Mouse (Mus musculus): ENCODE measurements around the gene Cers6. TPM values are rescaled to one million over a fixed set of nuclear protein-coding genes. Genes with fewer than 3 reads are reported as not detected.

Cers6 gene
- total RNA-seq, 2 experiments from 2014 or later: 96.5 to 109 TPM

DNA sequence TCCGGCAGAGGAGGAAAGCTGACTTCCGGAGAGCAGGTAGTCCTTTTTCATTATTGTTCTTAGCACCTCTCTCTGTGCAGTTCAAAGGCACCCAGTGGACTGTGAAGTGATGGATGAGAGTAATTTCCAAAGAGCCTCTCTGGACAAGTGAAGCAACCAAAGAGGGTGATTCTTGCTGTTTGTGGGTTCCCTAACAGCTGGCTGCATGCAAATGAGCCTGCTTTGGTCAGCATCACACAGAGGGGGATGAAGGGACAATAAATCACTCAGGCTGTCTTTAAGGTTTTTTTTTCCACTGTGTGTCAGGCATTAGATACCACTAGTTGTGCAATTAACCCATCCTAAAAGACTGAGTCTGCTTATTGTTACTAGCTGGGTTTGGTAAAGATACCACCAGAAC lies 258.5 kb downstream of the Cers6 start:
- no peak for DNase-seq

DNA sequence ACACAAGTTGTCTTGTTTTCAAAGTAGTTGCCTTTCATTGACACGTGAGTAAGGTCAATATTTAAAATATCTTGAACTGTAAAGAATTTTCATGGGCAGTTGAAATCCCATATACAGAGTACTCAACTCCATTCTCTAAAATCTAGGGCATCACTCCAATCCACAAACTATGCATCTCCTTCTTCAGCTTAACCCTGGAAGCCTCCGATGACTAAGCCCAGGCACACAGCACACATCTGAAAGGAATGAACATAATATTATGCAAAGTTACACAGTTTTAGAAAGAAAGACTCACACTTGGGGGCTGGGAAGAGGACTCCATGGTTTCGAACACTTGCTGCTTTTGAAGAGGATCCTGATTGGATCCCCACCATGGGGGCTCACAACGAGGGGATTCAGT lies 260.4 kb downstream of the Cers6 start:
- DNase-seq: no peak

DNA sequence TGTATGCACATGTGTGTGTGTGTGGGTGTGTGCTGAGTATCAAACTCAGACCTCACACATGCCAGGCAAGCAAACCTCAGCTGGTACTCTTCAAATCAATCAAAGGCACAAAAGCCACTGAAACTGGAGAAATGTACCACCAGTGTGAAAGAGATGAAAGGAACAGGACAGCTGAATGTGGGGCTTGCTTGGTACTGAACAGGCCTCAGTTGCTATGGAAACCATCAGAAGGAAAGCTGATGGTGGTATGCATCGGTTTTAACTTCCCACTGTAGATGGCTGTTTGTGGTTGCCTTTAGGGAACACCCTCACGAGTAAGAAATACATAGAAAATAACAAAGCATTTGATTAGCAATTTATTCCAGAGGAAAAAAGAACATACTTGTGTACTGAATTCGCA lies 264.2 kb downstream of the Cers6 start:
- no peak for DNase-seq

DNA sequence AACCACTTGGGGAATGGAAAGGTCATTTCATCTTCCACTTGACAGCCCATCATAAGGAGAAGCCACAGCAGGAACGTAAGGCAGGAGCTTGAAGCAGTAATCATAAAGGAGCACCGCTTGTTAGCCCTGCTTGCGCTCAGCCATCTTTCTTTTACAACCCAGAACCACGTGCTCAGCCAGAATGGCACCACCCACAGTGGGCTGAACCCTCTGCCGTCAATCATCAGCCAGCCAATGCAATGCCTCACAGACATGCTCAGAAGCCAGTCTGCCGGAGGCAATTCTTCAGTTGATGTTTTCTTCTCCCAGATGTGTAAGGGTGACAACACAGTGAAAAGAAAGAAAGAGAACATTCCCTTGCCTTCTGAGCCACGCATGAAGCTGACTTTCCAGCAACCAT lies 267.1 kb downstream of the Cers6 start:
- DNase-seq: no peak

DNA sequence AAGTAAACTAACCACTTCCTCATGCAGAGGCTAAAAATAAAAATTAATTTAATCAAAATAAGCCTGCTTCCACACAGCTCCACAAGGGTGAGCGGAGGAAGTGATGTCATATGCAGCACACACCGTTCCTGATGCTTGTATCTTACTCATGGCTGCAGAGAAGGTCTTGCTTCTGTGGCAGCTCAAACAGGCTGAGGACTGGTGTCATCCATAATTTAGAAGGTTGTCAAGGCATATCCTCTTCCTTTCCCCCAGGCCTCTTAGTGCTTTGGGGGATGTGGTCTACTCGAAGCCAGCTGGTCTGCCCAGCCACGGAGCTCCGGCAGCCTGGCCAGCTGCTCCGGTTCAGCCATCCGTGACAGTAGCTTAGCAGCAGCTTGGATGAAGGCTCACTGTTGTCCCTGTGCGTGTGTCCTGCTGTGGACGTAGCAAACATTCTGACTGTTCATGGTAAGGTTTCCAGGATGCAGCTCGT lies 267.7 kb downstream of the Cers6 start:
- no peak for DNase-seq

DNA sequence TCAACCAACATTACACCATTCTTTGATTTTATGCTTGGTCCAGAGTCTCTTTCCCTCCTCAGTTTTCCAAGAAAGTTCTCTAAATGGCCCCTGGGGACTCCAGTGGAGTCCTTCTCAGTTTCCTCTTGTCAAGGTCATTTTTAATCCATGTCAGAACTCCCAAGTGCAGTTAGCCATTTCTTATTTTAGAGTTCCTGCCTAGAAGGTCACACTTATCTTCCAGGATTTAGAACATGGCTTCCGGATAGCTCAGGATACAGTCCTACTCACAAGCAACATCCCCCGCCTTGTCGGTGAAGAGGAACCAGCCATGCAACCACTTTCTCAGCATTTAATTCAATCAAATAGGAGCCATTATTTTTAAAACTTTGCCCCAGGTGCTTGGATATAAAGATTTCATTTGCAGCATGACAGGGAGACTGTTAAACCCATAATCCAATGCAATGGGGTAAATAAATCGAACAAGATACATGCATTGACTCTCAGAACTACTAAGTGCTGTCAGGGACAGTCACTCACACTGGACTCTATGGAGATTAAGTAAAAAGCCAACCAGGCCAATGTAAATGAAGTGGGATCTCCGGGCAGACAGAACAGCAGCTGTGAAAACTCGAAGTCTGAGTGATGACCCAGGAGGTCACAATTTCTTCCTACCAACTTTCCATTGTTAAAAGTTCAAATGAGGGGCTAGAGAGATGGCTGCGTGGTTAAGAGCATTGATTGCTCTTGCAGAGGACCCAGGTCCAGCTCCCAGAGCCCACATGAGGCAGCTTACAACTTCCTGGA lies 268.4 kb downstream of the Cers6 start:
- no peak for DNase-seq

DNA sequence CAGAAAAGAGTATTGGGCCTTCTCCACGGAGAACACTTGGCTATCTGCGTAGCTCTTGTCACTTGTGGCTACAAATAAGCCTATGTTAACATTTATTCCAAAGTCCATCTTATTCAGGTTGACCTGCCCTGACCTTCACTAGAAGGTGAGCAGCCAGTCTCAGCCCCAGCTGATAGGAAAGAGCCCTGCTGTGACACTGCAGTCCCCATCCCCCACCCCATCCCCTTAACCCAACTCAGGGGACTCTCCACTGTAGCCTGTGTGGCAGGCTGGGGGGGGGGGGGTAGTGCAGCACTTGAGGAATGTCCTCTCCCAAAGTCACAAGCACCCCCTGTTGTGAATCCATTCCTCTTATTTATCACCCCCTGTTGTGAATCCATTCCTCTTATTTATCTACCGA lies 270.8 kb downstream of the Cers6 start:
- no peak for DNase-seq

DNA sequence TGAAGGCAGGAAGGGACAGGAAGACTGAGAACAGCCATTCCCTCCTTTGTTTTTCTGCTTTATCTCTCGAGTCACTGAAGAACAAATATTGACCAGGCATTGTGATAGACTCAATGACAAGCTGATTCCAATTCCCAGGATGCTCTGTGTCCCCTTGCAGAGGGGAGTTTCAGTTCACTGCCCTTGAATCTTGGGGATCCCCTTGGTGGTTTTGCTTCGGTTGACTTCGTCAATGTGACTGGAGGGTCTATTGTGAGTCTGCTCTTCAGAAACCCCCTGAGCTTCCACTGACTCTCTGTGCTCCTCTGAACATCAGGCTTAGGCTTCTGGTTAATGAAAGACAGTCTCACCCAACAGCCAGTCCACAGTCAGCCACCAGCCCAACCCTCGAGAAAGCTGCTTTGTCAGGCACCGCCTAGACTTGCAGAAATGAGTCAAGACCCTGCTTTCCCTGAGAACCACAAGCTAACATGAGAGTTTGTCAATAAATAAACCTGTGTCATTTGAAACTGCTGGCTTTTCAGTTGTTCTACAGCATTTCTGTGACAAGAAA lies 271.3 kb downstream of the Cers6 start:
- DNase-seq: no peak

DNA sequence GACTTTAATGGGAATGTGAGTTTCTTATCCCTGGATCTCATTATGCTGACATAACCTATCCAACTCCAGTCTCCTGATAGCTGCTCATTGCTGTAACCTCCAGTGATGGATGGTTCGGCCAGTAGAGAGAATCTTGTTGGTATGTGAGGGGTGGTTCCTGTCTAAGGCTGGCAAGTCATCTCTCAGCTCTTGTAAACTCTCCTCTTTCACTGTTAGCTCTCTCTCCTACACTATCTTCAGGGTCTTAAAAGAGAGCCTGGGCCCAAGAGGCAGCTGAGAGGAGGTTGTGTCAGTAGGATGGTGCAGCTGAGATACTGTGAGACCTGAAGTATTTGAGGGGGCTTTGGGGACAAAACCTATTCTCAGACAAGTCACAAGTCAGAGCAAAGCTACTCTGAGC lies 272.9 kb downstream of the Cers6 start:
- no peak for DNase-seq

DNA sequence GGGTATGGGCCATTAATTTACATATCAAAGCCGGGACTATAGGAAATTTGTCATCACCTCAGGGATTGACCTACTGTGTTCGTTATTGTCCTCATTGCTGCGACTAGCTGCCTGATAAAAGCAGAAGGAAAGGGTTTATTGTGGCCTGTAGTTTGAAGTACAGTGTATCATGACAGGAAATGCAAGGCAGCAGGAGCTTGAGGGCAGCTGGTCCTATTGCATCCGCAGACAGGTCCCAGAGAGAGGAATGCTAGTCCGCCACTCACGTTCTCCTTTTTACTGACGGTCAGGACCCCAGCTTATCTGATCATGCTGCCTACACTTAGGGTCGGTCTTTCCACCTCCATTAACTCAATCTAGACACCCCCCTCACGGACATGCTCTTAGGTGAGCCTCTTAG lies 273.7 kb downstream of the Cers6 start:
- no peak for DNase-seq

DNA sequence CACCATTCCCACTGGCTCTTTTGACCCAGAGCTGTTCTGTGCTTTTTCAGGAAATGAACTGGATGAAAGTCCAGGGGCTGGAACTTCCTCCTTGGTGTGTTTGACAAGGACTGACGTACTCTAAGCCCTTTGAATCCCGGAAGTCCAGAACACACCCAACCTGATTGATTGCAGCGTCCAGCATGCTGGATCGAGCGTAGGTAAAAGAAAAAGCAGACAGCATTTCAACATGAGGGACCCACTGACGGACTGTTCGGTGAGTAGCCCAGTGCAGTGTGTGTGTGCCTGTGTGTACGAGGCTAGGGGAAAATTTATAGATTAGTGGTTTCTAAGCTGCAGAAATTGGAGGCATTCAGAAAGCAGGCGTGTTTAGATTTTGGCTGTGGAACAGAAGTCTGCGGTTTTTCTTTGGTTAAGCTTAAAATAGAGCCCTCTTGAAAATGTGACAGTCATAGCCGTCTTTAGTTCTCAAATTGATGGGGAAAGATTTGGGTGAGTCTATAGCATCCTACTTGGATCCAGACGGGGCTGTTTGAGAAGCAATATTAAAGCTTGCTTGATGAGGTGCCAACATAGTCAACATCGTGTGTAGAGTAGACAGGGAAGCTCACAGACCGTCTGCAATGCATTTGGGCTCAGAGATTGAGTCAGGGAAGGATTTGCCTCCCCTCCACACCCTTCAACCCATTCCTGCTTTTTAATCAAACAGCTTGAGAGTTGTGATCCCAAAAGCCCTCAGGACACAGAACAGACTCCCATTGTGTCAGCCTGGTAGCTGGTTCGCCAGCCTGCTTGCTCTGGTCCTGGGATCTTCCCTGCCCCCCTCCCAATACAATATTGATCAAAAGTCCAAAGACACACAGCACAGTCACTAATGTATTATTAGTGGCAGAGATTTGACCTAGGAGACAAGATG lies 274.7 kb downstream of the Cers6 start, which contains the start of gene Nostrin:
Gene Nostrin (plus strand): TSS at position 140 of the 916 bp plus-strand sequence.
- DNase-seq: no peak

DNA sequence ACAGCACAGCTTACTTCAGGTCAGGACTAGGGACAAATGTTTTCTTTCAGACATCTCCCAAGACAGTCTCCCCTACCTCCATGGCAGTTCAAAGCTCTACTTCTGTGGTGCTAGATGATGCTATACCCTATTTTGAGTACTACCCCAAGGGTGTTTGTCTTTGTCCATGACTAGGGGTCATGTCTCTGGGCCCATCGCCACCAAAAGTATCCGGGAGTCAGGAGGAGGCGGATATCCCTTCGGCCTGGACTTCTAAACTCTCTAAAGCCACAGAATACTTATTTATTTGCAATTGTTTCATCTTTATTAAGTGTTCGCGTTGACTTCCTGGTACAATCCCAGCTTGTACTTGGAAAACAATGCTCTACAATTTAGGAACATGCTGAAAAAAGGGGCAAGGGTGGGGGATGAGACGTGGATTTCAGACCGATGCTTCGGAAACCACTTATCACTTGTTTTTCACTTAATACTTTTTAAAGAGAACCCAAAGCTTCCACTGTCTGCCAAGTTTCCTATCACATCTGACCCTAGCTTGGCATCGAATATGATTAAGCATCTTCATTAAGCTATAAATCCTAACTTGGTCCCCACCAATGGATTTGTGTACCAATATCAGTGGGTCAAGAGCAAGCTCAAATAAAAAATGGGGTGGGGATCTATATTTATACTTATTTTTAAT lies 276.3 kb downstream of the Cers6 start:
- no peak for DNase-seq

DNA sequence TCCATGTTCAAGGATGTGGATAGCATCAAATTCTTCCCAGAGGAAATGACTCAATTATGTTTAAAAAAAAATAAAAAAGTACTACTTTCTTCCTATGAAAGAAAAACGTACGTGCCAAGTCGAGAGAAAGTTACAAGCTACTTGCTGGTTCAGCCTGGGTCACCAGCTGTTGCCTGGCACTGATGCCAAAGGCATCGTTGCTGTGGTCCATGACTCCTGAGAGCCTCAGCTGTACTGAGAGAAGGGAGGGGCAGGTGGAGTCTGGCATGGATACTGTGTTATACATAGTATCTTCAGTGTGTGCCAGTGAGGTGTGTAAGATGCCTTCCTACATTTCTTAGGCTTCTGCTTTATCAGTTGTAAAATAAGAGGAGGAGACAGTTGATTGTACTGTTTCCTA lies 277.5 kb downstream of the Cers6 start:
- DNase-seq: no peak

DNA sequence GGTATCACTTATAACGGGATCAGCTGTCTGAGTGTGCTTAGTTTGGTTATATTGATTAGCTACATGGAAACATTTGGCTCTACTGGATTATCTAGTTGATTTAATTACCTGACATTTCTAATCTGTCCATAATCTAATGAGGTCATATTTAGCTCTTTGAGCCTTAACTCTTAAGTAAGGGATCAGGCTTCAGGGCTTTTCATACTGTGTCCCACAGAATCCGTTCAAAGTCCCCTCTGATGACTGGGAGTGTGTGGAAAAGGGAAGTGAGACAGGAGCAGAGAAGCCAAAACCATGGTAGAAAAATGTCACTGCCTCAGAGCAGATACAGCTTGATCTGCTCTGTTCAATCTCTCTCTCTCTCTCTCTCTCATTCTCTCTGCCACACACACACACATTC lies 279.0 kb downstream of the Cers6 start:
- DNase-seq: no peak

DNA sequence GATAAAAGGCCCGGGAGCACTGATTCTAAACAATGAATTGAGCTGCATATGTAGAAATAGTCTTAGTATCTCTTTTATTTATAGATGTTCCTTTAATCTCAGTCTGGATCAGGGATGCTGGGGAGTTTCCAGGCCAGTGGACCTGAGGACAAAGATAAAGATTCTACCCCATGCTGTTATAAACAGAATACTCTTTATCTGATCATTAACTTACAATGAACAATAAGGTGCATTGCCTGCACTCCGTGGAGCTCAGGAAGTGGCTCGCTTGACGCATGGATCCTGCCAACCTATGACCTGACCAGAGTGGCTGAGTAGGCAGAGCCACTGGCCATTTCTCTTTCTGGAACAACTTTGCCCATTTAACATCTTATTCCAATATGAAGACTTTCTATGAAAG lies 279.6 kb downstream of the Cers6 start:
- no peak for DNase-seq

DNA sequence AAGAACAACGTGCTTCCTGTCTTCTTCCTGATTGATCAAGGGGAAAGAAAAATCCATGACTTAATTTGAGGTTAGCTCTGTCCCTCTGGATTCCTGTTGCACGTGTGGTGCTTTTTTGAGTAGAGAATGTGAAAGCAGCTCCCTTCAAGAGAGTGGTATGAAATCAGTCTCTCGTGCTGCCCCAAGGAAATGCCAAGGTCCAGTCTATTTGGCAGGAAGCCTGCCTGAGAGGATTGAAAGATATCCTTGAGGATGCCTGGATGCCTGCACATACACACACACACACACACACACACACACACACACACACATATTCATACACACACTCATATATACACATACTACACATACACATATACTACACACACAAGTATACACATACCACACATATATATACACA lies 287.4 kb downstream of the Cers6 start:
- DNase-seq: no peak

DNA sequence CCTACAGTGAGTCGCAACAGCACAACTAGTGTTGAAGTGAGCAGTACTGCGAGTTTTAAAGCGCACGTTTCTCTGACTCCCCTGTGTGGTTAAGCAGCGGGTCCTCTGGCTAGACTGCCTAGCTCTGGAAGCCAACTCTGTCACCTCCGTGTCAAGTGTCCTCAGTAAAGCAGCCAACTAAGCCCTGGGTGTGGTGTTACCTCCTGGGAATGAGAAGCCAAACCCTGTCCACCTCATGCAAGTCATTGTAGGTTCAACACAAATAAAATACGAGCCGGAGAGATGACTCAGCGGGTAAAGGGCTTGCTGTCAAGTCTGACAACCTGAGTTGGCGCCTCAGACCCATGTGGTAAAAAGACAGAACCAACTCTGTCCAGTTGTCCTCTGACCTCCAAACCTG lies 287.9 kb downstream of the Cers6 start:
- DNase-seq: no peak

DNA sequence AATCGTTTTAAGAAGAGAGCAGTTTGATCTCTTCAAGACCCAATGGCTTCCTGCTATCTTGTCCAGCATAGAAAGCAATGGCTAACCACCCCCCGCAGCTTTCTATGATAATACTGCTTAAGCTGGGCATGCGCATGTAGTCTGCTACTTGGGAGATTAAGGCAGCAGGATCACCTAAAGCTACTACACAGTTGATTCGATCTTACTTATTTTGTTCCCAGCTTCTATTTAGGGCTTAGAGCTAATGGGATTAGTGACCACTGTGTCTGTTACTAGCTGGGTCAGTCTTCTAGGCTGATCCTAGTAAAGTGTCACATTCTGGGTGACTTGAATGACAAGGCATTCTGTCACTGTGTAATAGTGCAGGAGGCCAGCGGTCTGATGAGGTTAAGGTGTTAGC lies 289.6 kb downstream of the Cers6 start:
- no peak for DNase-seq

DNA sequence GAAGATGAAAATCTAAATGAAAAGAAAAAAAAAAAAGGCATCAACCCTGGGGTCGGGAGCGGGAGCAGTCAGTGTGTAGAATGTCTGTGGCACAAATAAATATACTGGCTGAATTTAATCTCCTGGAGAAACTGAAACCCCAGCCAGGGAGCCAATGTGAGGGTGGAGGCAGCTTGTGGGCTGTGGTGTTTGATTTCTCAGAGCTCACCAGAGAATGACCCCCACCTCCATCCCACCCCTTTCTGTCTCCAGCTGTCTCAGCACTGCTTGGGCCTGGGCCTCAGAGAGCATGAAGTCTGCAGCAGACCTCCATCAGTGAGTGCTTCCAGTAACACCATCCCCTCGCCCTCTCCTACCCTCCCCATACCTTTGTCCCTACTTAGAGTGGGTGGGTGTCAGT lies 294.6 kb downstream of the Cers6 start:
- DNase-seq: no peak

DNA sequence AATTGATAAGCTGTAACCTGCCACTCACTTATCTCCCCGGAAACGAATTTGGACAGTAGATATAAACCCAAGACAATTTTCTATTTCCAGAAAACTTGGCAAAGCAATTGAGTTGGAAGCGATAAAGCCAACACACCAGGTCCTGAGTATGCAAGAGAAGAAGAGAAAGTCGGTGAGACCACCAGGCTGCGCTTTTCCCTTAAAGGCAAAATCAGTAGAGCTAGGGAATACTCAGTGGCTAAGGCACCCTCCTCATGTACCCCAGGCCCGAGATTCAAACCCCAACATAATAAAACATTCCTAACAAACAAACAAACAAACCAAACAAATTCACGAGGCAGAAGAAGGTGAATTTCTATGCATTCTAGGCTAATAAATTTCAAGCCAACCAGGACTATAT lies 295.0 kb downstream of the Cers6 start:
- no peak for DNase-seq

DNA sequence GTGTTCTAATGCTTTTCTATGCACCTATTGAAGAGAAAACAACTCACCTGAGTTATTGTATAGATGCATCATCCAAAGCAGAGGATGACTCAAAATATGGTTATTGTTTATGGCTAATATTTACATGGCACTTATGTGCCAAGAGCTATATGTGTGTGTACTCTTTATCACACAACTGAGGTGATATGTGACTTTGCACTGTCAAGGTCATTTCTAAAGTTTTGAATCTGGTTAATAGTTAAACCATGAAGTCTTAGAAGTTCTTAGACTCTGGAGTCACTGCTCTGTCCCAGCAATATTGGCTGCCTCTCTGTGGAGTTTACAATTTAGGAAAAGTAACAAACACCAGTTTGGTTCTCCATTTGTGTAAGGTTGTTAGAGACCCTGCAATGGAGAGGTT lies 297.7 kb downstream of the Cers6 start:
- no peak for DNase-seq
